Mouse (Mus musculus) heart, postnatal 0 days (tissue): ENCODE data around the gene Cldn4.

Experiments used
- CTCF ChIP-seq: IDR thresholded peaks from 2 replicates; pipeline ENCODE4 v1.5.1; 2016; ENCODE audit warnings: antibody characterized with exemption, control low read depth, low read depth
- EP300 ChIP-seq: IDR thresholded peaks from 2 replicates; pipeline ENCODE4 v1.6.1; 2016; ENCODE audit warnings: antibody characterized with exemption, low read depth

GRCm38 (mm10) chr5:134989166-134989565 lies 42.4 kb upstream of the Cldn4 start:
- no peak for TF ChIP-seq CTCF
- TF ChIP-seq EP300, result no peak
